Mouse (Mus musculus) MEL (cell line): ENCODE data around the gene Epop. TPM values are rescaled to one million over a fixed set of nuclear protein-coding genes. Genes with fewer than 3 reads are reported as not detected.

Experiments used
- DNase-seq: peaks from one replicate; pipeline ENCODE4 v3.0.0; 2011; ENCODE audit warnings: low read depth, low spot score
- H3K27ac ChIP-seq: 2 replicates; pipeline ENCODE4 v1.5.1; 2012; ENCODE audit warnings: low read depth, mild to moderate bottlenecking, control low read depth, low read length, moderate library complexity; ENCODE audit not compliant: control insufficient read depth
- H3K27me3 ChIP-seq, 2 experiments: fragments of 150-350 bp in 1 of 2; sonication (generic) in 1 of 2; 2 replicates each; pipeline ENCODE4 v1.6.1; 2012; ENCODE audit warnings: low read length in 2 of 2, mild to moderate bottlenecking in 2 of 2, improper control_type of control experiment in 1 of 2, moderate library complexity in 1 of 2; ENCODE audit not compliant: insufficient read depth in 2 of 2, control insufficient read depth in 1 of 2
- H3K36me3 ChIP-seq, 2 experiments: 2 replicates each; pipeline ENCODE4 v1.6.1; 2012 to 2014; ENCODE audit warnings: low read length in 2 of 2, improper control_type of control experiment in 1 of 2, inconsistent platforms in 1 of 2, mild to moderate bottlenecking in 1 of 2; ENCODE audit not compliant: insufficient read depth in 2 of 2, control insufficient read depth in 1 of 2
- H3K4me1 ChIP-seq, 2 experiments: fragments of 150-350 bp in 1 of 2; sonication (generic) in 1 of 2; 2 replicates each; pipeline ENCODE4 v1.6.1; 2012; ENCODE audit warnings: low read length in 2 of 2, improper control_type of control experiment in 1 of 2, mild to moderate bottlenecking in 1 of 2; ENCODE audit not compliant: insufficient read depth in 2 of 2, control insufficient read depth in 1 of 2
- H3K4me3 ChIP-seq, 2 experiments: fragments of 150-350 bp in 1 of 2; sonication (generic) in 1 of 2; 2 replicates each; pipeline ENCODE4 v1.5.1; 2012; ENCODE audit warnings: low read depth in 2 of 2, low read length in 2 of 2, mild to moderate bottlenecking in 2 of 2, moderate library complexity in 2 of 2, control low read depth in 1 of 2, improper control_type of control experiment in 1 of 2; ENCODE audit not compliant: control insufficient read depth in 1 of 2, insufficient read depth in 1 of 2
- H3K79me2 ChIP-seq: 2 replicates; pipeline ENCODE4 v1.6.1; 2012; ENCODE audit warnings: mild to moderate bottlenecking, low read length, moderate library complexity; ENCODE audit not compliant: control insufficient read depth, poor library complexity, insufficient read depth
- H3K9ac ChIP-seq: 2 replicates; pipeline ENCODE4 v1.6.1; 2012; ENCODE audit warnings: low read depth, mild to moderate bottlenecking, control low read depth, low read length, moderate library complexity; ENCODE audit not compliant: control insufficient read depth, poor library complexity, severe bottlenecking
- H3K9me3 ChIP-seq: fragments of 150-350 bp; sonication (generic); replicated peaks from 2 replicates; pipeline ENCODE4 v1.6.1; 2012; ENCODE audit warnings: mild to moderate bottlenecking, low read length, improper control_type of control experiment, moderate library complexity; ENCODE audit not compliant: insufficient read depth
- CHD2 ChIP-seq: IDR thresholded peaks from 2 replicates; pipeline ENCODE4 v1.6.1; 2011; ENCODE audit warnings: low read length, improper control_type of control experiment
- CTCF ChIP-seq, 3 experiments: IDR thresholded peaks in 2 of 3; conservative IDR thresholded peaks in 1 of 3; 2 replicates each; pipeline ENCODE4 v1.5.1; 2011 to 2012; ENCODE audit warnings: low read length in 3 of 3, low read depth in 2 of 3, mild to moderate bottlenecking in 2 of 3, improper control_type of control experiment in 1 of 3, inconsistent platforms in 1 of 3, mixed read lengths in 1 of 3, moderate library complexity in 1 of 3; ENCODE audit not compliant: control insufficient read depth in 1 of 3, insufficient read depth in 1 of 3, poor library complexity in 1 of 3, severe bottlenecking in 1 of 3
- E2F4 ChIP-seq: IDR thresholded peaks from 2 replicates; pipeline ENCODE4 v1.6.1; 2011; ENCODE audit warnings: low read depth, low read length, improper control_type of control experiment, borderline replicate concordance
- ELF1 ChIP-seq: IDR thresholded peaks from 2 replicates; pipeline ENCODE4 v1.6.1; 2014; ENCODE audit warnings: low read depth, mild to moderate bottlenecking, inconsistent platforms, low read length, improper control_type of control experiment, moderate library complexity
- EP300 ChIP-seq, 2 experiments: IDR thresholded peaks; 2 replicates each; pipeline ENCODE4 v1.6.1; 2011; ENCODE audit warnings: improper control_type of control experiment in 2 of 2, low read length in 2 of 2, low read depth in 1 of 2, mild to moderate bottlenecking in 1 of 2
- ETS1 ChIP-seq: IDR thresholded peaks from 2 replicates; pipeline ENCODE4 v1.6.1; 2012; ENCODE audit warnings: low read depth, mild to moderate bottlenecking, inconsistent platforms, low read length, improper control_type of control experiment, moderate library complexity
- JUND ChIP-seq: IDR thresholded peaks from 2 replicates; pipeline ENCODE4 v1.6.1; 2011; ENCODE audit warnings: low read depth, mild to moderate bottlenecking, improper control_type of control experiment, low read length
- KAT2A ChIP-seq: conservative IDR thresholded peaks from 2 replicates; pipeline ENCODE4 v1.6.1; 2012; ENCODE audit warnings: low read depth, low read length, improper control_type of control experiment, inconsistent platforms
- MEF2A ChIP-seq: IDR thresholded peaks from 2 replicates; pipeline ENCODE4 v1.6.1; 2014; ENCODE audit warnings: low read depth, mild to moderate bottlenecking, inconsistent platforms, low read length, improper control_type of control experiment; ENCODE audit not compliant: poor library complexity, insufficient replicate concordance, severe bottlenecking; ENCODE audit errors: extremely low read depth
- MXI1 ChIP-seq: IDR thresholded peaks from 2 replicates; pipeline ENCODE4 v1.6.1; 2011; ENCODE audit warnings: mild to moderate bottlenecking, low read depth, low read length, improper control_type of control experiment
- MYC ChIP-seq: IDR thresholded peaks from 2 replicates; pipeline ENCODE4 v1.6.1; 2011; ENCODE audit warnings: low read depth, mild to moderate bottlenecking, low read length, improper control_type of control experiment, moderate library complexity
- POLR2AphosphoS2 ChIP-seq: IDR thresholded peaks from 2 replicates; pipeline ENCODE4 v1.6.1; 2011; ENCODE audit warnings: low read length, improper control_type of control experiment
- POLR2AphosphoS5 ChIP-seq: IDR thresholded peaks from 2 replicates; pipeline ENCODE4 v1.6.1; 2012; ENCODE audit warnings: low read depth, borderline replicate concordance, mild to moderate bottlenecking, inconsistent platforms, low read length, moderate library complexity, mixed read lengths
- RAD21 ChIP-seq: IDR thresholded peaks from 2 replicates; pipeline ENCODE4 v1.6.1; 2011; ENCODE audit warnings: mild to moderate bottlenecking, low read depth, low read length, improper control_type of control experiment
- RCOR1 ChIP-seq: IDR thresholded peaks from 2 replicates; pipeline ENCODE4 v1.6.1; 2012; ENCODE audit warnings: low read depth, mild to moderate bottlenecking, inconsistent platforms, low read length, improper control_type of control experiment
- SIN3A ChIP-seq: IDR thresholded peaks from 2 replicates; pipeline ENCODE4 v1.6.1; 2012; ENCODE audit warnings: low read length, improper control_type of control experiment, inconsistent platforms
- TAL1 ChIP-seq: IDR thresholded peaks from 2 replicates; pipeline ENCODE4 v1.6.1; 2012; ENCODE audit warnings: mild to moderate bottlenecking, inconsistent platforms, low read length, moderate library complexity, mixed read lengths
- TBP ChIP-seq: IDR thresholded peaks from 2 replicates; pipeline ENCODE4 v1.8.0; 2011; ENCODE audit warnings: low read depth, low read length, improper control_type of control experiment
- UBTF ChIP-seq: IDR thresholded peaks from 2 replicates; pipeline ENCODE4 v1.6.1; 2012; ENCODE audit warnings: low read depth, mild to moderate bottlenecking, inconsistent platforms, low read length, improper control_type of control experiment, moderate library complexity, borderline replicate concordance; ENCODE audit not compliant: insufficient read depth
- USF2 ChIP-seq, 2 experiments: IDR thresholded peaks; 2 replicates each; pipeline ENCODE4 v1.6.1; 2011 to 2012; ENCODE audit warnings: improper control_type of control experiment in 2 of 2, low read length in 2 of 2, borderline replicate concordance in 1 of 2, inconsistent platforms in 1 of 2, low read depth in 1 of 2, mild to moderate bottlenecking in 1 of 2; ENCODE audit not compliant: insufficient read depth in 1 of 2
- ZC3H11A ChIP-seq: IDR thresholded peaks from 2 replicates; pipeline ENCODE4 v1.6.1; 2012; ENCODE audit warnings: low read depth, mild to moderate bottlenecking, inconsistent platforms, low read length, improper control_type of control experiment
- ZNF384 ChIP-seq: IDR thresholded peaks from 2 replicates; pipeline ENCODE4 v1.6.1; 2012; ENCODE audit warnings: low read depth, mild to moderate bottlenecking, inconsistent platforms, low read length, improper control_type of control experiment
- polyA plus RNA-seq, 2 experiments: library from polyadenylated mRNA; stranded (reverse) in 1 of 2; unstranded in 1 of 2; fragments of >175 nt in 1 of 2; fragments of >200 nt in 1 of 2; gene quantifications; 2 replicates each; pipeline versions ENCODE4 v1.2.1 to v1.2.4; 2012; ENCODE audit warnings: low replicate concordance in 2 of 2, low read depth in 1 of 2; ENCODE audit not compliant: insufficient read length in 2 of 2, insufficient read depth in 1 of 2, missing spikeins in 1 of 2
- total RNA-seq: library from RNA; depleted of rRNA; stranded (reverse); fragments of 300-350 nt; gene quantifications from 2 replicates; pipeline ENCODE4 v1.2.3, GENCODE M21; 2012

Epop gene
- total and polyA plus RNA-seq, 3 experiments: not detected

DNA sequence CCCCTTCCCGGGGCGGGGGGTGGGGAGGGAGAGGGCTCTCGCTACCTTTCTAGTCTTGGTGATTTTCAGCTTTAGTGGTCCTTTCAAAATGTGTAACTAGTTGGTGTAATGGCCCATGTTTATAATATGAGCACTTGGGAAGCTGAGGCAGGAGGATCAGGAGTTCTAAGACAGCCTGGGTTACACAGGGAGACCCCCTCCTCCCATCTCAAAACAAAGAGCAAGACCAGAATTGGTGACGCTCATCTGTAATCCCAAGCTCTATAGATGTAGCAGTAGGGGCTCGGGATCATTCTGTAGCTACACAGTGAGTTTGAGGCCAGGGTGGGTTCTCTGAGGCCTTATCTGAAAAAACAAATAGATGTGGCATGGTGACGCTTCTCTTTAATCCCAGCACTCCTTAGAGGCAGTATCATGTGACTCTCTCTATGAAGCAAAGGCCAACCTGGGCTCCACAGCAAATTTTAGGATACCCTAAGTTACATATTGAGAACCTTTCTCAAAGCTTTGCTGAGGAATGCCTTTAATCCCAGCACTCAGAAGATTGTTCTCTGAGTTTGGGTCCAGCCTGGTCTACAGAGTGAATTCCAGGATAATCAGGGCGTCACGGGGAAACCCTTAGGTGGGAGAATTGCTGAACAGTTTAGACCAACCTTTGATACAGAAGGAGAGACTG is 14.0 kb upstream of the Epop start:
- Histone ChIP-seq H3K79me2 (no peaks in the 10 kb centered on the region), H3K9me3 (no peaks in the 10 kb centered on the region), H3K27ac (no peak overlapping the region), H3K36me3 (no peaks in the 10 kb centered on the region), H3K9ac (no peak overlapping the region), H3K4me1 (no peaks in the 10 kb centered on the region), H3K4me3 (no peak overlapping the region), H3K27me3 (no peaks in the 10 kb centered on the region)
- no peak for DNase-seq
- TF ChIP-seq ETS1 (no peak), TAL1 (no peak), KAT2A (no peak), ZNF384 (no peak), JUND (no peak), USF2 (IDR thresholded peaks at IDR 0.05; ENCODE audit: borderline replicate concordance in 1 of 2, insufficient read depth in 1 of 2, low read depth in 1 of 2, low read length in 2 of 2) (no peak), EP300 (IDR thresholded peaks at IDR 0.05; ENCODE audit: low read depth in 1 of 2, low read length in 2 of 2) (no peak), UBTF (no peak), E2F4 (no peak), MXI1 (no peak), POLR2AphosphoS2 (no peak), CTCF (IDR thresholded peaks at IDR 0.05 in 2 of 3, conservative IDR thresholded peaks at IDR 0.05 in 1 of 3; ENCODE audit: control insufficient read depth in 1 of 3, insufficient read depth in 1 of 3, low read depth in 2 of 3, low read length in 3 of 3, poor library complexity in 1 of 3, severe bottlenecking in 1 of 3) (no peak), RAD21 (no peak), TBP (no peak), MYC (no peak), CHD2 (no peak), POLR2AphosphoS5 (no peak), RCOR1 (no peak), ZC3H11A (no peak), MEF2A (no peak)

DNA sequence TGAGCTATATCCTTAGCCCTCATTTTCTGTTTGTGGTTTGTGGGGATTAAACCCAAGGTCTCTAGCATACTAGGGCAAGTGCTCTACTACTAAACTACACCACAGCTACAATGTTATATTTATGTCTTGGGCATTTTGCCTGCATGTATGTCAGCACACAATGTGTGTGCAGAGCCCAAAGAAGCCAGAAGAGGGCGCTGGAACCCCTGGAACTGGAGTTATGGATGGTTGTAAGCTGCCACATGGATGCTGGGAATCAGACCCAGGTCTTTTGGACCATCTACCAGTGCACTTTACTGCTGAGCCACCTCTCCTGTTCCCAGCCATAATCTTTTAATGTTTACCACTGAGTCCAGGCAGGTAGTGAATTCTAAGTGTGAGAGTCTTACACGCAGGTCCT is 13.2 kb upstream of the Epop start:
- no peaks in the 10 kb centered on the region for H3K36me3 ChIP-seq
- no peak overlapping the region for H3K27ac ChIP-seq
- H3K27me3 ChIP-seq: no peaks in the 10 kb centered on the region; a peak in 1 of 4 replicates
- H3K9me3 ChIP-seq: no peaks in the 10 kb centered on the region
- H3K9ac ChIP-seq: no peak overlapping the region
- TF ChIP-seq EP300 (IDR thresholded peaks at IDR 0.05; ENCODE audit: low read depth in 1 of 2, low read length in 2 of 2) (no peak), RAD21 (peak; percentile 36), ELF1 (no peak), POLR2AphosphoS5 (no peak), USF2 (IDR thresholded peaks at IDR 0.05; ENCODE audit: borderline replicate concordance in 1 of 2, insufficient read depth in 1 of 2, low read depth in 1 of 2, low read length in 2 of 2) (no peak), SIN3A (no peak), CTCF (IDR thresholded peaks at IDR 0.05 in 2 of 3, conservative IDR thresholded peaks at IDR 0.05 in 1 of 3; ENCODE audit: control insufficient read depth in 1 of 3, insufficient read depth in 1 of 3, low read depth in 2 of 3, low read length in 3 of 3, poor library complexity in 1 of 3, severe bottlenecking in 1 of 3) (peak; percentile 61 to 68 (median 63))
- TF ChIP-seq, all 39 proteins: peak for 2
- Histone ChIP-seq H3K4me1 (no peaks in the 10 kb centered on the region), H3K79me2 (no peaks in the 10 kb centered on the region), H3K4me3 (no peak overlapping the region)
- DNase-seq: peak; percentile 54
